Mouse (Mus musculus): ENCODE results near the gene 4933428G20Rik.

Gene 4933428G20Rik

GRCm38 (mm10) chr11:97499865-97500719 lies at the start of gene 4933428G20Rik:
Gene 4933428G20Rik, minus strand, starts transcription at chr11:97500340.
- DNase-seq (ENCODE audit: low spot score in 2 of 2), result no peak

GRCm38 (mm10) chr11:97548757-97549156 lies 48.6 kb upstream of the 4933428G20Rik start:
- no peak for DNase-seq (ENCODE audit: low spot score in 2 of 2)

- no peak for DNase-seq (ENCODE audit: low spot score in 2 of 2)
Measured at GRCm38 (mm10) chr11:97547957-97548706, 48.0 kb upstream of the 4933428G20Rik start.

- no peak for DNase-seq (ENCODE audit: low spot score in 2 of 2)
Measured at GRCm38 (mm10) chr11:97546804-97547411, 46.8 kb upstream of the 4933428G20Rik start.

GRCm38 (mm10) chr11:97545808-97546560 lies 45.8 kb upstream of the 4933428G20Rik start:
- no peak for DNase-seq (ENCODE audit: low spot score in 2 of 2)

- DNase-seq (ENCODE audit: low spot score in 2 of 2), result no peak
Measured at GRCm38 (mm10) chr11:97543883-97544282, 43.7 kb upstream of the 4933428G20Rik start.

- DNase-seq (ENCODE audit: low spot score in 2 of 2), result peak in 1 of 2 experiments; percentile 43
Measured at GRCm38 (mm10) chr11:97543181-97543733, 43.1 kb upstream of the 4933428G20Rik start.

- no peak for DNase-seq (ENCODE audit: low spot score in 2 of 2)
Measured at GRCm38 (mm10) chr11:97542171-97543150, 42.3 kb upstream of the 4933428G20Rik start.

- peak in 1 of 2 experiments; percentile 37 for DNase-seq (ENCODE audit: low spot score in 2 of 2)
Measured at GRCm38 (mm10) chr11:97540604-97541003, 40.5 kb upstream of the 4933428G20Rik start.

GRCm38 (mm10) chr11:97540136-97540535 lies 40.0 kb upstream of the 4933428G20Rik start:
- DNase-seq (ENCODE audit: low spot score in 2 of 2), result no peak

GRCm38 (mm10) chr11:97539622-97540021 lies 39.5 kb upstream of the 4933428G20Rik start:
- no peak for DNase-seq (ENCODE audit: low spot score in 2 of 2)

GRCm38 (mm10) chr11:97537580-97538089 lies 37.5 kb upstream of the 4933428G20Rik start:
- DNase-seq (ENCODE audit: low spot score in 2 of 2), result no peak

GRCm38 (mm10) chr11:97536835-97537579 lies 36.9 kb upstream of the 4933428G20Rik start:
- DNase-seq (ENCODE audit: low spot score in 2 of 2), result no peak

- DNase-seq (ENCODE audit: low spot score in 2 of 2), result no peak
Measured at GRCm38 (mm10) chr11:97536083-97536747, 36.1 kb upstream of the 4933428G20Rik start.

GRCm38 (mm10) chr11:97535660-97536059 lies 35.5 kb upstream of the 4933428G20Rik start:
- DNase-seq (ENCODE audit: low spot score in 2 of 2), result no peak

- no peak for DNase-seq (ENCODE audit: low spot score in 2 of 2)
Measured at GRCm38 (mm10) chr11:97535308-97535630, 35.1 kb upstream of the 4933428G20Rik start.

GRCm38 (mm10) chr11:97534442-97535307 lies 34.5 kb upstream of the 4933428G20Rik start:
- peak; percentile 64 to 70 for DNase-seq (ENCODE audit: low spot score in 2 of 2)

- DNase-seq (ENCODE audit: low spot score in 2 of 2), result no peak
Measured at GRCm38 (mm10) chr11:97533653-97534052, 33.5 kb upstream of the 4933428G20Rik start.
